In the genomic region with DNA sequence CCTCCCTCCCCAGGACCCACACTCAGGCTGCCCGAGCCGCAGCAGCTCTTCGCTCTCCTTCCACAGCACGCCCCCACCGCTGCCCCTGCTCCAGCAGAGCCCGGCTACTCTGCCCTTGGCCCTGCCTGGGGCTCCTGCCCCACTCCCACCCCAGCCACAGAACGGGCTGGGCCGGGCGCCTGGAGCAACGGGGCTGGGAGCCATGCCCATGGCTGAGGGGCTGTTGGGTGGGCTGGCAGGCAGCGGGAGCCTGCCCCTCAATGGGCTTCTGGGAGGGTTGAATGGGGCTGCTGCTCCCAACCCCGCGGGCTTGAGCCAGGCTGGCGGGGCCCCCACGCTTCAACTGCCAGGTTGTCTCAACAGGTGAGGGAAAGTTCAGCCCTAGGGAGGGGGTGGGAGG, we compare ENCODE assay signal across 21 mouse cellular contexts. TPM values are rescaled to one million over a fixed set of nuclear protein-coding genes. Genes with fewer than 3 reads are reported as not detected.
DNase-seq lines count a peak whose midpoint lies in the region; ATAC-seq and TF ChIP-seq lines count a peak whose summit lies in the region.
"Had no signal": no experiment of that assay in that cellular context is flagged by ENCODE, and none has a peak within 500 bp of the region (broad histone marks: within the 10 kb centered on the region; RNA-seq: fewer than 3 reads in every experiment).

No protein-coding gene starts in this region.

- TF ChIP-seq CTCF in midbrain, postnatal 0 days (IDR thresholded peaks at IDR 0.05): no peak
- TF ChIP-seq CTCF in cerebellum, adult 2 months (IDR thresholded peaks at IDR 0.05; ENCODE audit: borderline replicate concordance, insufficient read depth, low read depth, low read length): no peak

- no peak for ATAC-seq in heart, embryonic 13.5 days (ENCODE audit: extremely low read depth, insufficient number of reproducible peaks, low FRiP score, low TSS enrichment)
- no peak for ATAC-seq in midbrain, embryonic 12.5 days (ENCODE audit: low FRiP score, low read depth)
- ATAC-seq in midbrain, postnatal 0 days (ENCODE audit: low FRiP score): no peak
- no peak for ATAC-seq in forebrain, embryonic 12.5 days (ENCODE audit: low FRiP score)
- ATAC-seq in limb, embryonic 11.5 days (ENCODE audit: insufficient number of reproducible peaks, low FRiP score, low TSS enrichment, low read depth): no peak
- ATAC-seq: liver, embryonic 12.5 days had no signal

- 91% methylated on average over 15 of the region's 15 CpGs for WGBS in heart, embryonic 13.5 days
- 74% methylated on average over 12 of the region's 15 CpGs for WGBS in midbrain, embryonic 12.5 days
- 65% methylated on average over 15 of the region's 15 CpGs for WGBS in midbrain, postnatal 0 days
- 71% methylated on average over 12 of the region's 15 CpGs for WGBS in forebrain, embryonic 12.5 days
- WGBS in limb, embryonic 11.5 days: 95% methylated on average over 15 of the region's 15 CpGs
- 57% methylated on average over 13 of the region's 15 CpGs for WGBS in cerebellum, adult 2 months

- H3K9ac ChIP-seq in heart, embryonic 13.5 days: peak overlapping the region; percentile 37; the same call in 1 of the 2 replicates
- H3K9ac ChIP-seq in midbrain, embryonic 12.5 days (replicated peaks): peak overlapping the region; percentile 34
- no peak overlapping the region for H3K9ac ChIP-seq in midbrain, postnatal 0 days (replicated peaks; ENCODE audit: low read length, poor library complexity, severe bottlenecking)
- H3K9ac ChIP-seq in forebrain, embryonic 12.5 days: peak overlapping the region; percentile 17; the same call in 1 of the 2 replicates
- H3K9ac ChIP-seq in limb, embryonic 11.5 days (ENCODE audit: low read length): peak overlapping the region; percentile 2; the same call in 1 of the 2 replicates
- H3K9ac ChIP-seq: embryonic facial prominence, embryonic 15.5 days; liver, embryonic 12.5 days had no signal

- no peak for TF ChIP-seq POLR2A in cerebellum, adult 2 months (IDR thresholded peaks at IDR 0.05; ENCODE audit: borderline replicate concordance, insufficient read depth, low read length)

- H3K4me2 ChIP-seq in heart, embryonic 13.5 days: no peak overlapping the region
- no peak overlapping the region for H3K4me2 ChIP-seq in midbrain, embryonic 12.5 days (replicated peaks)
- H3K4me2 ChIP-seq in midbrain, postnatal 0 days (ENCODE audit: low read depth, low read length, poor library complexity, severe bottlenecking): no peak overlapping the region
- no peak overlapping the region for H3K4me2 ChIP-seq in forebrain, embryonic 12.5 days
- no peak overlapping the region for H3K4me2 ChIP-seq in limb, embryonic 11.5 days (ENCODE audit: low read depth, severe bottlenecking)
- H3K4me2 ChIP-seq: embryonic facial prominence, embryonic 15.5 days; liver, embryonic 12.5 days had no signal

- H3K27me3 ChIP-seq in heart, embryonic 13.5 days (replicated peaks): no peaks in the 10 kb centered on the region
- H3K27me3 ChIP-seq in midbrain, embryonic 12.5 days: 0 out of 2 replicates have a peak, but pooled peaks cover 3% of the 10 kb centered on the region
- H3K27me3 ChIP-seq in midbrain, postnatal 0 days (ENCODE audit: insufficient read depth, low read length): no peaks in the 10 kb centered on the region
- no peaks in the 10 kb centered on the region for H3K27me3 ChIP-seq in forebrain, embryonic 12.5 days
- no peaks in the 10 kb centered on the region for H3K27me3 ChIP-seq in limb, embryonic 11.5 days (ENCODE audit: control insufficient read depth, insufficient read depth, low read length)
- no peaks in the 10 kb centered on the region for H3K27me3 ChIP-seq in cerebellum, adult 2 months (ENCODE audit: control insufficient read depth, insufficient read depth, low read length)
- H3K27me3 ChIP-seq: CH12.LX; embryonic facial prominence, embryonic 15.5 days had no signal

- no peak overlapping the region for H3K27ac ChIP-seq in heart, embryonic 13.5 days (replicated peaks)
- no peak overlapping the region for H3K27ac ChIP-seq in midbrain, embryonic 12.5 days (replicated peaks)
- no peak overlapping the region for H3K27ac ChIP-seq in midbrain, postnatal 0 days (ENCODE audit: low read depth, low read length)
- H3K27ac ChIP-seq in forebrain, embryonic 12.5 days: peak overlapping the region; percentile 43; the same call in 1 of the 2 replicates
- no peak overlapping the region for H3K27ac ChIP-seq in limb, embryonic 11.5 days (replicated peaks; ENCODE audit: low read depth, low read length)
- H3K27ac ChIP-seq in cerebellum, adult 2 months (ENCODE audit: insufficient read depth, low read length): no peak overlapping the region
- H3K27ac ChIP-seq: embryonic facial prominence, embryonic 15.5 days; layer of hippocampus, adult 2 months; liver, embryonic 12.5 days had no signal

- H3K9me3 ChIP-seq in heart, embryonic 13.5 days: no peaks in the 10 kb centered on the region
- H3K9me3 ChIP-seq in midbrain, embryonic 12.5 days: no peaks in the 10 kb centered on the region
- no peaks in the 10 kb centered on the region for H3K9me3 ChIP-seq in midbrain, postnatal 0 days (ENCODE audit: low read length)
- no peaks in the 10 kb centered on the region for H3K9me3 ChIP-seq in forebrain, embryonic 12.5 days
- no peaks in the 10 kb centered on the region for H3K9me3 ChIP-seq in limb, embryonic 11.5 days (ENCODE audit: control insufficient read depth, low read length)
- H3K9me3 ChIP-seq: embryonic facial prominence, embryonic 15.5 days; liver, embryonic 12.5 days had no signal

- DNase-seq in heart, adult 18-20 months: no peak
- DNase-seq in midbrain, postnatal 0 days (ENCODE audit: low spot score): no peak
- DNase-seq in limb, embryonic 11.5 days (ENCODE audit: low spot score): no peak
- DNase-seq in adrenal gland, postnatal 36 days: no peak
- no peak for DNase-seq in cerebellum, adult 2 months
- DNase-seq: adrenal gland, adult 8-10 months; cerebellum, adult 11 months; cerebellum, postnatal 14 days; heart, postnatal 4 days; kidney, adult 8-10 months; kidney, postnatal 14 days; left cerebral cortex, postnatal 4 days; lung, adult 2 months; right cerebral cortex, postnatal 4 days had no signal

- H3K4me3 ChIP-seq in heart, embryonic 13.5 days: no peak overlapping the region
- no peak overlapping the region for H3K4me3 ChIP-seq in midbrain, embryonic 12.5 days
- no peak overlapping the region for H3K4me3 ChIP-seq in midbrain, postnatal 0 days (ENCODE audit: low read depth, low read length)
- H3K4me3 ChIP-seq in forebrain, embryonic 12.5 days (replicated peaks): no peak overlapping the region
- H3K4me3 ChIP-seq in limb, embryonic 11.5 days (ENCODE audit: low read depth, low read length): no peak overlapping the region
- no peak overlapping the region for H3K4me3 ChIP-seq in cerebellum, adult 2 months (replicated peaks; ENCODE audit: insufficient read depth, low read depth, low read length)
- H3K4me3 ChIP-seq: embryonic facial prominence, embryonic 15.5 days; layer of hippocampus, adult 2 months; liver, embryonic 12.5 days had no signal

- peaks cover 98% of the 10 kb centered on the region for H3K36me3 ChIP-seq in heart, embryonic 13.5 days
- peaks cover 87% of the 10 kb centered on the region for H3K36me3 ChIP-seq in midbrain, embryonic 12.5 days
- H3K36me3 ChIP-seq in midbrain, postnatal 0 days (ENCODE audit: insufficient read depth, low read length): peaks cover 56% of the 10 kb centered on the region
- peaks cover 84% of the 10 kb centered on the region for H3K36me3 ChIP-seq in forebrain, embryonic 12.5 days (replicated peaks)
- H3K36me3 ChIP-seq in limb, embryonic 11.5 days (ENCODE audit: control insufficient read depth, insufficient read depth, low read length): peaks cover 23% of the 10 kb centered on the region

- H3K4me1 ChIP-seq in heart, embryonic 13.5 days: peaks cover 32% of the 10 kb centered on the region
- peaks cover 28% of the 10 kb centered on the region for H3K4me1 ChIP-seq in midbrain, embryonic 12.5 days
- no peaks in the 10 kb centered on the region for H3K4me1 ChIP-seq in midbrain, postnatal 0 days (ENCODE audit: insufficient read depth, low read length)
- H3K4me1 ChIP-seq in forebrain, embryonic 12.5 days: peaks cover 30% of the 10 kb centered on the region
- H3K4me1 ChIP-seq in limb, embryonic 11.5 days (ENCODE audit: control insufficient read depth, insufficient read depth, low read length): no peaks in the 10 kb centered on the region
- H3K4me1 ChIP-seq in cerebellum, adult 2 months (ENCODE audit: control insufficient read depth, insufficient read depth, low read length): no peaks in the 10 kb centered on the region
- H3K4me1 ChIP-seq: liver, embryonic 12.5 days had no signal

RNA-seq across cellular contexts. Expression of a gene that starts 7.3 kb away (rescaled TPM):
- 44.1 and 53.7 TPM in 2 replicates for polyA plus RNA-seq in heart, embryonic 13.5 days (2015; fragmentation: Nextera tagmentation; extraction: Ambion mirVana)
- 100 to 1,000 TPM; 134 to 145 TPM for total RNA-seq in heart, adult 18-20 months (2021)
- polyA plus RNA-seq in midbrain, embryonic 12.5 days (2016; fragmentation: Nextera tagmentation; extraction: Ambion mirVana): 12.4 and 13.5 TPM in 2 replicates
- total RNA-seq in midbrain, postnatal 0 days (2014; rRNA removed): 13.3 and 27.0 TPM in 2 replicates
- polyA plus RNA-seq in midbrain, postnatal 0 days (2015; fragmentation: Nextera tagmentation; extraction: Ambion mirVana): 41.5 and 45.1 TPM in 2 replicates
- polyA plus RNA-seq in forebrain, embryonic 12.5 days (2016; fragmentation: Nextera tagmentation; extraction: Ambion mirVana): 13.2 and 14.9 TPM in 2 replicates
- polyA plus RNA-seq in limb, embryonic 11.5 days (2014; fragmentation: Nextera tagmentation; extraction: Ambion mirVana): 8.8 and 10.9 TPM in 2 replicates
- 100 to 1,000 TPM; 187 to 222 TPM for total RNA-seq in adrenal gland, postnatal 36 days (2021)
- 70.2 and 72.2 TPM in 2 replicates for polyA plus RNA-seq in cerebellum, adult 2 months (2012; rRNA removed)

RNA-seq across cellular contexts. Expression of a gene that starts 15.1 kb away (rescaled TPM):
- 1.7 and 1.9 TPM in 2 replicates for polyA plus RNA-seq in heart, embryonic 13.5 days (2015; fragmentation: Nextera tagmentation; extraction: Ambion mirVana)
- total RNA-seq in heart, adult 18-20 months (2021): 10 to 100 TPM; 59.5 to 60.0 TPM
- polyA plus RNA-seq in midbrain, embryonic 12.5 days (2016; fragmentation: Nextera tagmentation; extraction: Ambion mirVana): 3.0 and 3.2 TPM in 2 replicates
- total RNA-seq in midbrain, postnatal 0 days (2014; rRNA removed): 43.9 and 52.8 TPM in 2 replicates
- 1.5 and 1.7 TPM in 2 replicates for polyA plus RNA-seq in midbrain, postnatal 0 days (2015; fragmentation: Nextera tagmentation; extraction: Ambion mirVana)
- 3.3 and 3.7 TPM in 2 replicates for polyA plus RNA-seq in forebrain, embryonic 12.5 days (2016; fragmentation: Nextera tagmentation; extraction: Ambion mirVana)
- polyA plus RNA-seq in limb, embryonic 11.5 days (2014; fragmentation: Nextera tagmentation; extraction: Ambion mirVana): 4.0 and 4.1 TPM in 2 replicates
- total RNA-seq in adrenal gland, postnatal 36 days (2021): 10 to 100 TPM; 38.6 to 41.5 TPM
- polyA plus RNA-seq in cerebellum, adult 2 months (2012; rRNA removed): 68.4 and 69.3 TPM in 2 replicates

RNA-seq across cellular contexts. Expression of a gene that starts 22.0 kb away (rescaled TPM):
- 10.5 and 11.0 TPM in 2 replicates for polyA plus RNA-seq in heart, embryonic 13.5 days (2015; fragmentation: Nextera tagmentation; extraction: Ambion mirVana)
- 1 to 10 TPM; 4.8 to 4.9 TPM for total RNA-seq in heart, adult 18-20 months (2021)
- polyA plus RNA-seq in midbrain, embryonic 12.5 days (2016; fragmentation: Nextera tagmentation; extraction: Ambion mirVana): 16.5 and 20.0 TPM in 2 replicates
- 16.0 and 19.6 TPM in 2 replicates for total RNA-seq in midbrain, postnatal 0 days (2014; rRNA removed)
- polyA plus RNA-seq in midbrain, postnatal 0 days (2015; fragmentation: Nextera tagmentation; extraction: Ambion mirVana): 14.2 and 16.7 TPM in 2 replicates
- 24.2 TPM in 2 replicates for polyA plus RNA-seq in forebrain, embryonic 12.5 days (2016; fragmentation: Nextera tagmentation; extraction: Ambion mirVana)
- polyA plus RNA-seq in limb, embryonic 11.5 days (2014; fragmentation: Nextera tagmentation; extraction: Ambion mirVana): 23.3 and 25.4 TPM in 2 replicates
- total RNA-seq in adrenal gland, postnatal 36 days (2021): 10 to 100 TPM; 25.7 to 28.5 TPM
- polyA plus RNA-seq in cerebellum, adult 2 months (2012; rRNA removed): 54.3 and 59.5 TPM in 2 replicates

RNA-seq across cellular contexts. Expression of a gene that starts 24.9 kb away (rescaled TPM):
- polyA plus RNA-seq in heart, embryonic 13.5 days (2015; fragmentation: Nextera tagmentation; extraction: Ambion mirVana): 371 and 445 TPM in 2 replicates
- total RNA-seq in heart, adult 18-20 months (2021): 100 to 1,000 TPM; 135 to 150 TPM
- polyA plus RNA-seq in midbrain, embryonic 12.5 days (2016; fragmentation: Nextera tagmentation; extraction: Ambion mirVana): 450 and 456 TPM in 2 replicates
- 386 and 449 TPM in 2 replicates for total RNA-seq in midbrain, postnatal 0 days (2014; rRNA removed)
- 473 and 491 TPM in 2 replicates for polyA plus RNA-seq in midbrain, postnatal 0 days (2015; fragmentation: Nextera tagmentation; extraction: Ambion mirVana)
- 457 TPM in 2 replicates for polyA plus RNA-seq in forebrain, embryonic 12.5 days (2016; fragmentation: Nextera tagmentation; extraction: Ambion mirVana)
- polyA plus RNA-seq in limb, embryonic 11.5 days (2014; fragmentation: Nextera tagmentation; extraction: Ambion mirVana): 546 and 550 TPM in 2 replicates
- total RNA-seq in adrenal gland, postnatal 36 days (2021): 100 to 1,000 TPM; 227 to 235 TPM
- polyA plus RNA-seq in cerebellum, adult 2 months (2012; rRNA removed): 291 and 295 TPM in 2 replicates

RNA-seq across cellular contexts. Expression of a gene that starts 48.8 kb away (rescaled TPM):
- polyA plus RNA-seq in heart, embryonic 13.5 days (2015; fragmentation: Nextera tagmentation; extraction: Ambion mirVana): 1.1 and 1.4 TPM in 2 replicates
- total RNA-seq in heart, adult 18-20 months (2021): 1 to 10 TPM in 1 of 2 experiments, under 1 TPM in 1; 0.84 to 1.1 TPM
- 14.2 and 16.2 TPM in 2 replicates for polyA plus RNA-seq in midbrain, embryonic 12.5 days (2016; fragmentation: Nextera tagmentation; extraction: Ambion mirVana)
- total RNA-seq in midbrain, postnatal 0 days (2014; rRNA removed): 5.0 and 8.4 TPM in 2 replicates
- 1.5 and 1.6 TPM in 2 replicates for polyA plus RNA-seq in midbrain, postnatal 0 days (2015; fragmentation: Nextera tagmentation; extraction: Ambion mirVana)
- 10.0 and 11.9 TPM in 2 replicates for polyA plus RNA-seq in forebrain, embryonic 12.5 days (2016; fragmentation: Nextera tagmentation; extraction: Ambion mirVana)
- 12.5 and 12.6 TPM in 2 replicates for polyA plus RNA-seq in limb, embryonic 11.5 days (2014; fragmentation: Nextera tagmentation; extraction: Ambion mirVana)
- total RNA-seq in adrenal gland, postnatal 36 days (2021): 1 to 10 TPM; 4.9 to 5.8 TPM
- 4.1 and 5.4 TPM in 2 replicates for polyA plus RNA-seq in cerebellum, adult 2 months (2012; rRNA removed)

Comparison
In these comparisons a context has a peak if more than half of its experiments do, and no peak if none do; other contexts are left out.
1. RNA of a gene that starts 15.1 kb away (polyA plus RNA-seq): 68.4 to 69.3 TPM in cerebellum, adult 2 months; 4.0 to 4.1 TPM in limb, embryonic 11.5 days, 3.3 to 3.7 TPM in forebrain, embryonic 12.5 days, 3.0 to 3.2 TPM in midbrain, embryonic 12.5 days, 1.7 to 1.9 TPM in heart, embryonic 13.5 days and 1.5 to 1.7 TPM in midbrain, postnatal 0 days; every median in the first group is over 10 times any median in the second.